Mouse (Mus musculus) midbrain, embryonic 14.5 days (tissue): ENCODE data around the gene Klk8. TPM values are rescaled to one million over a fixed set of nuclear protein-coding genes. Genes with fewer than 3 reads are reported as not detected.
A peak's percentile ranks its signal among the peaks of the same experiment; 100 is the strongest.

ENCODE experiments used
- ATAC-seq: fragments of 200-750 bp; cut with Nextera tagmentation; 2 replicates; pipeline ENCODE4 v1.8.0; 2017; ENCODE audit warnings: moderate number of reproducible peaks, moderate library complexity; ENCODE audit not compliant: low FRiP score, low TSS enrichment
- DNase-seq: peaks from one replicate; pipeline ENCODE4 v3.0.0-alpha.2; 2015
- H3K27ac ChIP-seq: fragments of 300-500 bp; sonication (generic); replicated peaks from 2 replicates; pipeline ENCODE4 v1.5.1; 2014; ENCODE audit warnings: mild to moderate bottlenecking, low read depth, low read length, moderate library complexity
- H3K27me3 ChIP-seq: fragments of 300-500 bp; sonication (generic); 2 replicates; pipeline ENCODE4 v1.6.1; 2014; ENCODE audit warnings: low read length, control low read depth, mixed read lengths; ENCODE audit not compliant: control insufficient read depth, insufficient read depth
- H3K36me3 ChIP-seq: fragments of 300-500 bp; sonication (generic); 2 replicates; pipeline ENCODE4 v1.6.1; 2014; ENCODE audit warnings: low read length, control low read depth; ENCODE audit not compliant: control insufficient read depth, insufficient read depth
- H3K4me1 ChIP-seq: fragments of 300-500 bp; sonication (generic); 2 replicates; pipeline ENCODE4 v1.6.1; 2014; ENCODE audit warnings: mild to moderate bottlenecking, antibody characterized with exemption, low read length, control low read depth; ENCODE audit not compliant: control insufficient read depth, insufficient read depth
- H3K4me2 ChIP-seq: fragments of 300-500 bp; sonication (generic); 2 replicates; pipeline ENCODE4 v1.6.1; 2014; ENCODE audit warnings: mild to moderate bottlenecking, low read length, moderate library complexity
- H3K4me3 ChIP-seq: fragments of 300-500 bp; sonication (generic); replicated peaks from 2 replicates; pipeline ENCODE4 v1.5.1; 2014; ENCODE audit warnings: low read depth, low read length
- H3K9ac ChIP-seq: fragments of 300-500 bp; sonication (generic); replicated peaks from 2 replicates; pipeline ENCODE4 v1.6.1; 2014; ENCODE audit warnings: mild to moderate bottlenecking, low read length, moderate library complexity
- H3K9me3 ChIP-seq: fragments of 300-500 bp; sonication (generic); 2 replicates; pipeline ENCODE4 v1.6.1; 2016; ENCODE audit warnings: low read length, control low read depth, mixed read lengths; ENCODE audit not compliant: control insufficient read depth
- WGBS: fragments of 180-500 bp; shearing (Covaris S2); extraction: QIAGEN DNeasy Blood & Tissue Kit; methylation state at CpG from one replicate; pipeline ENCODE4 v1.1.7; 2014; 5-methylcytosine and 5-hydroxymethylcytosine counted together
- polyA plus RNA-seq: library from polyadenylated mRNA; unstranded; fragments of >200 nt; fragmentation: Nextera tagmentation; extraction: Ambion mirVana; gene quantifications from 2 replicates; pipeline ENCODE4 v1.2.1, GENCODE M21; 2014

Gene Klk8
- 6.2 and 6.7 TPM in 2 replicates for polyA plus RNA-seq

GRCm38 (mm10) chr7:43797333-43797769 lies at the start of gene Klk8:
Gene Klk8, plus strand, starts transcription at chr7:43797577.
- DNase-seq (peak; percentile 52), ATAC-seq (0 out of 2 replicates have a peak, but pooled peaks have one; percentile 24)
- Histone ChIP-seq H3K27me3 (peaks cover 28% of the 10 kb centered on the region), H3K36me3 (no peaks in the 10 kb centered on the region), H3K4me3 (peak within 1 kb of the TSS; percentile 43), H3K27ac (no peak within 1 kb of the TSS), H3K4me2 (peak within 1 kb of the TSS; percentile 75), H3K4me1 (0 out of 2 replicates have a peak, but pooled peaks cover 5% of the 10 kb centered on the region), H3K9ac (peak within 1 kb of the TSS; percentile 50), H3K9me3 (no peaks in the 10 kb centered on the region)
- WGBS, result under 1% methylated on average over 28 of the region's 28 CpGs

- no peaks in the 10 kb centered on the region for H3K9me3 ChIP-seq
- ATAC-seq (no peak), DNase-seq (peak; percentile 7)
- no peak overlapping the region for H3K9ac ChIP-seq
- H3K36me3 ChIP-seq, result no peaks in the 10 kb centered on the region
- no peak overlapping the region for H3K4me2 ChIP-seq
- no peak overlapping the region for H3K27ac ChIP-seq
- no peak overlapping the region for H3K4me3 ChIP-seq
- 55% methylated on average over 1 of the region's 1 CpGs for WGBS
- H3K4me1 ChIP-seq, result no peaks in the 10 kb centered on the region
- H3K27me3 ChIP-seq, result no peaks in the 10 kb centered on the region
These were observed 49.6 kb upstream of the Klk8 start for GRCm38 (mm10) chr7:43747788-43748187.

- Histone ChIP-seq H3K4me2 (no peak overlapping the region), H3K27ac (no peak overlapping the region), H3K27me3 (no peaks in the 10 kb centered on the region), H3K4me3 (no peak overlapping the region), H3K4me1 (no peaks in the 10 kb centered on the region), H3K36me3 (no peaks in the 10 kb centered on the region), H3K9me3 (no peaks in the 10 kb centered on the region), H3K9ac (no peak overlapping the region)
- 75% methylated on average over 2 of the region's 2 CpGs for WGBS
- DNase-seq (no peak), ATAC-seq (no peak)
These were observed 44.6 kb upstream of the Klk8 start for GRCm38 (mm10) chr7:43752806-43753205.

- no peaks in the 10 kb centered on the region for H3K27me3 ChIP-seq
- no peaks in the 10 kb centered on the region for H3K36me3 ChIP-seq
- no peak overlapping the region for H3K4me2 ChIP-seq
- no peak overlapping the region for H3K4me3 ChIP-seq
- 24% methylated on average over 8 of the region's 8 CpGs for whole genome bisulfite sequencing
- peak; percentile 31 for DNase-seq
- no peak overlapping the region for H3K9ac ChIP-seq
- H3K9me3 ChIP-seq, result no peaks in the 10 kb centered on the region
- ATAC-seq, result no peak
- no peak overlapping the region for H3K27ac ChIP-seq
- H3K4me1 ChIP-seq, result no peaks in the 10 kb centered on the region
These were observed 30.9 kb upstream of the Klk8 start for GRCm38 (mm10) chr7:43766484-43766883.

- Histone ChIP-seq H3K9me3 (no peaks in the 10 kb centered on the region), H3K27me3 (no peaks in the 10 kb centered on the region), H3K4me1 (no peaks in the 10 kb centered on the region), H3K27ac (no peak within 1 kb of the TSS), H3K36me3 (no peaks in the 10 kb centered on the region), H3K4me2 (no peak within 1 kb of the TSS), H3K4me3 (no peak within 1 kb of the TSS), H3K9ac (no peak within 1 kb of the TSS)
- no peak for DNase-seq
- 88% methylated on average over 4 of the region's 4 CpGs for WGBS
- no peak for ATAC-seq
These were observed 28.8 kb upstream of the Klk8 start, which contains the start of gene Klk12 for GRCm38 (mm10) chr7:43768597-43768996. Gene Klk12, plus strand, starts transcription at chr7:43768897.

GRCm38 (mm10) chr7:43769636-43770035 lies 27.7 kb upstream of the Klk8 start:
- H3K4me1 ChIP-seq, result no peaks in the 10 kb centered on the region
- no peak overlapping the region for H3K9ac ChIP-seq
- DNase-seq (no peak), ATAC-seq (no peak)
- 93% methylated on average over 8 of the region's 8 CpGs for WGBS
- H3K4me2 ChIP-seq, result no peak overlapping the region
- H3K4me3 ChIP-seq, result no peak overlapping the region
- H3K9me3 ChIP-seq, result no peaks in the 10 kb centered on the region
- no peak overlapping the region for H3K27ac ChIP-seq
- no peaks in the 10 kb centered on the region for H3K27me3 ChIP-seq
- no peaks in the 10 kb centered on the region for H3K36me3 ChIP-seq

GRCm38 (mm10) chr7:43770701-43771100 lies 26.7 kb upstream of the Klk8 start:
- Histone ChIP-seq H3K9me3 (no peaks in the 10 kb centered on the region), H3K9ac (no peak overlapping the region), H3K27me3 (no peaks in the 10 kb centered on the region), H3K27ac (no peak overlapping the region), H3K4me1 (no peaks in the 10 kb centered on the region), H3K4me2 (no peak overlapping the region), H3K4me3 (no peak overlapping the region), H3K36me3 (no peaks in the 10 kb centered on the region)
- DNase-seq, result no peak
- no peak for ATAC-seq
- WGBS, result 95% methylated on average over 10 of the region's 10 CpGs

- Histone ChIP-seq H3K27me3 (no peaks in the 10 kb centered on the region), H3K36me3 (no peaks in the 10 kb centered on the region), H3K4me3 (no peak overlapping the region), H3K4me2 (no peak overlapping the region), H3K9me3 (no peaks in the 10 kb centered on the region), H3K9ac (no peak overlapping the region), H3K27ac (no peak overlapping the region), H3K4me1 (no peaks in the 10 kb centered on the region)
- WGBS, result 95% methylated on average over 6 of the region's 6 CpGs
- DNase-seq (no peak), ATAC-seq (no peak)
These were observed 25.5 kb upstream of the Klk8 start for GRCm38 (mm10) chr7:43771916-43772315.

GRCm38 (mm10) chr7:43772901-43773300 lies 24.5 kb upstream of the Klk8 start:
- Histone ChIP-seq H3K9ac (no peak overlapping the region), H3K27ac (no peak overlapping the region), H3K27me3 (no peaks in the 10 kb centered on the region), H3K4me2 (no peak overlapping the region), H3K4me1 (no peaks in the 10 kb centered on the region), H3K9me3 (no peaks in the 10 kb centered on the region), H3K36me3 (no peaks in the 10 kb centered on the region), H3K4me3 (no peak overlapping the region)
- DNase-seq (no peak), ATAC-seq (no peak)
- WGBS, result 85% methylated on average over 3 of the region's 3 CpGs
